Mouse (Mus musculus) yolk sac, embryonic 10.5 days (tissue): ENCODE data around the gene Lypd3.

Experiments
- DNase-seq: peaks from one replicate; pipeline ENCODE4 v3.0.0-alpha.2; 2017; ENCODE audit warnings: low spot score

Lypd3 gene

DNA sequence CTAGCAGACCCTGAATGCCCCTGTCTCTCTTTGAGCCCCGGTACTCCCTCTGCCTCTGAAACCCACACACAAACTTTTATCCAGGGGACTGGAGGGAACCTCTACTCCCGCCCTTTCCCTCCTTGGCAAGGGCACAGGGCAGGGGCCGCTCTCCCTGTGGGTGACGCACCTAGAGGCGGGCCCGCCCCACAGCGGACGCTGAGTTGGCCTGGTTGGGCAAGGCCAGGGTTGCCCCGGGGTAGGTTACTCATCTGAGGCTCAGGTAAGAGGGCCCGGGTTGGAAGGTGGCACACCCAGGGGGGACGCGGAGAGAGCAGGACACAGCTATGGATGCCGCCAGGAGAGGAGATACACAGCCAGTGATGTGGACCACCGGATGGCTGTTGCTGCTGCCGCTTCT is at the start of gene Lypd3:
Gene Lypd3 (plus strand): TSS at position 287 of the 400 bp plus-strand sequence.
- no peak for DNase-seq

DNA sequence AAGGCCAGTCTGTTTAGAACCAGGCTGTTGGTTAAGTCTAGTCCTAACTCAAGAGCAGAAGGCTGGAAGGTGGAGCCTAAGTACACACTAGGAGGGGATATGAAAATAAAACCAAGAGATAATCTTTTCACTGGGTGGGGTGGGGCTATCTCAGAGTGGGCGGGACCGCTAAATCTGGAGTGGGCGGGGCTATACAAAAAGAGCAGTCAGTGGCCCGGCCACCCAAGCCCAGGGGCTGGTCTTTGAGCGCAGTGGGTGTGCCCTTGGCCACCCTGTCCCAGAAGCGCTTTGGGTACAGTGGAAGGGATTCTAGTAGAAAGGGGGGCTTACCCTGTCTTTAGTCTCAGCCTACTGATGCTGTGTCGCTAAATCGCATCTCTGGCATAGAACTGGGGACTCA is 49.5 kb upstream of the Lypd3 start:
- no peak for DNase-seq

DNA sequence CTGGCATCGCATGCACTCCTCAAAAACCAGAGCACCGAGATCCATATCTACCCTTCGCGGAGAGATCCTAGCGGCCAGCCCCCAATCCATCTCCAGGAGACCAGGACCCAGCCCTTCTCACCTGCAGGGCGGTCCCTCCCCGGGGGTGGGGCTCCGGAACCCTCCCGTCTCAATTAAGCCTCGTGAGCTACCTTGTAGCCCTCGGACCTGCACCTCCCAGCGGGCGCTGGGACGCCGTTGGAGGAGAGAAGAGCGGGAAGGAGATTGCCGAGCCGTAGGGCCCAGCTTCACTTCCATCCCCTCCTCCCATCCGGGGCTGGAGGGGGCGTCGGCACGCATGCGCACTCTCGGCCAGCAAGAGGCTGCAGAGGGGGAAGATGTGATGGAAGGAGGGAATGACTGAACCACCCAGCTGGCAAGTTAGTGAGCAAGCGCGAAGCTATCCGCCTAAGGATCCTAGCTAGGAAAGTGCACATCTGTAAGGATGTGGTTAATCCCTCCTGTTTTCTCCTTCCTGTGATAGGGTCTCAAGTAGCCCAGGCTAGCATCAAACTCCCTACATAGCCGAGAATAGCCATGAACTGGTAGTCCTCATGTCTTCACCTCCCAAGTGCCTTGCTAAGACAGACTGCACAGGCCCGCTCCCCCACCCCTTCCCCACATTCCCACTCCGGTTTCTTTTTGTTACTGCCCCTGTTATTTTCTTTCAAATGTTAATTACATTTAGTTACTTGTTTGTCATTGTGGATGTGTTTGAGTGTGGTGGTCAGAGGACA is 48.8 kb upstream of the Lypd3 start, which contains the start of the genes Ethe1 and Zfp575:
Gene Ethe1 (plus strand): TSS at position 214 of the 776 bp plus-strand sequence.
Gene Zfp575 (minus strand): TSS at position 312 of the 776 bp plus-strand sequence.
- DNase-seq: no peak

DNA sequence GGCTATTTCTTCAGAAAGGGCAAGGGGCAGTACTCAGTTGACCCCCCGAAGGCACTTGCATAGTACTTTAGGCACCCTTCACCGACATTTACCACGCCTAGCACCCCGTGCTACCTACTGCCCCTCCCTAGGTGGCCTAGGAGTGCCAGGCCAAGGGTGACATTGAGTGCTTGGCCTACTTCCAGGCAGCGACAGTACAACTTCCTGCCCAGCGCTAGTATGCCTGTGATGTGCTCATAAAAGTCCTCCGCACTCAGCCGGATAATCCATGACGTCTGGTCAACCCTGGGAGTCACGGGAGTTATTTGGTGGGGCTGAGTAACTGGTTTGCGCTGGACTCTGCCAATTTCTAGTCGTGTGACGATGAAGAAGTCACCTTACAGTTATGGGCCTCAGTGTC is 48.0 kb upstream of the Lypd3 start:
- no peak for DNase-seq

DNA sequence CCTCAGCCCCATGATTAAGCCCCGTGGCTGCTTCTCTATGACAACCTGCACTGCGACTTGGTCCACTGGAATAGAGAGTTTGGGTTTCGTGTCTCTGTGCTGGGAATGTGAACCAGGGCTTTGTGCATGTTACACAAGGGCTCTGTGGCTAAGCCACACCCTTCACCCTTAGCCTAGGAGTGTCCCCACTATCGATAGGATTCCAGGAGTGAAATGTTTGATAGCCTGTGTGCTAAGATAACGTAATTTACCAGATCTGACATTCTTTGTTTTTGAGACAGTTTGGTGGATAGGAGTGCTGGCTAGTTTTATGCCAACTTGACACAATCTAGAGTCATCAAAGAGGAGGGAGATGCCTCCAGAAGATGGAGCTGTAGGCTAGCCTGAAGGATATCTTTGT is 44.6 kb upstream of the Lypd3 start:
- no peak for DNase-seq

DNA sequence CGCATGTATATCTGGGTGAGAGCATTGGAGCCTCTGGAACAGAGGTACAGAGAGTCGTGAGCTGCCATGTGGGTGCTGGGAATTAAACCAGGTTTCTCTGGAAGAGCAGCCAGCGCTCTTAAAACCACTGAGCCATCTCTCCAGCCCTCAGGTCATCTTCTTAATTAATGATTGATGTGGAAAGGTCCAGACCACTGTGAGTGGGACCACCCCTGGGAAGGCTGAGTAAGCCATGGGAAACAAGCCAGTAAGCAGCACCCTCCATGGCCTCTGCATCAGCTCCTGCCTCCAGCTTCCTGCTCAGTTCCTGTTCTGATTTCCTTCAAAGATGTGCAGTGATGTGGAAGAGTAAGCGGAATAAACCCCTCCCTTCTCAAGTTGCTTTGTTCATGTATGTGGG is 44.2 kb upstream of the Lypd3 start:
- DNase-seq: no peak

DNA sequence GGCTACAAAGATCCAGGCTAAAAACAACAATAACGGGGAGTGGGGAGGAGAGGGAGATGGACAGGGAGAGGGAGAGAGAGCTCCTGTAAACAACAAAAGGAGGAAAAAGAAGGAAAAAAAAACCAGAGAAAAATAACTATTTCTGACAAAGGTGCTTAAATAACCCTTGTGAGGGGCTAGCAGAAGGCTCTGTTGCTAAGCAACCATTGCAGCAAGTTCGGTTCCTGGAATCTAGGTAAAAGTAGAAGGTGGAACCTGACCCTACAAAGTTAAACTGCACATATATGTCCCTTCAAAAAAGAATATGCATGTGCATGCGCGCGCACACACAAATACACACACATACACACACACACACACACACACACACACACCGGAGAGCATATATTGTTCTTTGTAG is 43.6 kb upstream of the Lypd3 start:
- no peak for DNase-seq

DNA sequence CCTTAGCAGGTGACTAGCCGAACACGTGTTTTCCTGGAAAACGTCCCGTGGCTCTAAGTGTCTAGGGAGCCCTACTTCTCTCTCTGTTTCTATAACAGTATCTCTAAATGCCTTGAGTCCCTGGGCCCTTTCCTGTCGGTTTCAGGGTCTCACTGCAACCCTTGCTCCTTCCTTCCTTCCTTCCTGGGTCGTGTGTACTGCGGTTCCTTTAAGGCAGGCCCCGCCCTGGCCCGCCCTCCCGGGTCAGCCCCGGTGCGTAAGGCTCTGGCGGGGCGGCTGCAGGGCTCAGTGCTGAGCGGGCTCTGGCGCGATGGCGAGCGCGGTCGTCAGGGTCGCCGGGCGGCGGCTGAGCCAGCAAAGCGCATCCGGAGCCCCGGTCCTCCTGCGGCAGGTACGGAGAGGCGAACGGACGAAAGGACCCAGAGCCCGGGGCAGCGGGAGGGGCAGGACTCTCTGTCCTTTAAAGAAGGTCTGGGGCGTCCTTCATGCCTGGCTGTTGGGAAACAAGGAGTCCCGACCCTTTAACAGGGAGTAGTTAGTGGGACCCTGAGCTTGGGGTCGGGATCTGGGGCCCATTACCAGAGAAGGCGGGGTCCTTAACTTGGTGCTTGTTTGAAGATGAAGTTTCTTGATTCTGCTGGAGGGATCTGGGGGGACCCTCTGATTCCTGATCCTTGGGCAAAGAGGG is 42.6 kb upstream of the Lypd3 start:
- DNase-seq: peak; percentile 78

DNA sequence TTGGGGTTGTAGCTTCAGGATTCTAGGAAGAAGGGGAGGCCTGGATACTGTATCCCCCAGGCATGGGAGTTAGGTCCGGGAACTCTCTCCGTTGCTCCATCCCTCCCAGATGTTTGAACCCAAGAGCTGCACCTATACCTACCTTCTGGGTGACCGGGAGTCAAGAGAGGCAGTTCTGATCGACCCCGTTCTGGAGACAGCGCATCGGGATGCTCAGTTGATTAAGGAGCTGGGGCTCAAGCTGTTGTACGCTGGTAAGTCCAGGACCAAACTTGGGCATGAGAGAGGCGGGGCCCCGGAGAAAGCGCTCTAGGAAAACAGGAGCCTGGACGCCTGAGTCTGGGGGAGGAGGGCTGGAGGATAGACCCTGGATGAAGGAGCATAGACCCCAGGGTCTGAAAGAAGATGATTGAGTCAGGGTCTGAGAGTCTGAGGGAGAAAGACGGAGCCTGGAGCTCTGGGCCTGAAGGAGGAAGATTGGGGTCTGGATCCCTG is 42.0 kb upstream of the Lypd3 start:
- DNase-seq: no peak

DNA sequence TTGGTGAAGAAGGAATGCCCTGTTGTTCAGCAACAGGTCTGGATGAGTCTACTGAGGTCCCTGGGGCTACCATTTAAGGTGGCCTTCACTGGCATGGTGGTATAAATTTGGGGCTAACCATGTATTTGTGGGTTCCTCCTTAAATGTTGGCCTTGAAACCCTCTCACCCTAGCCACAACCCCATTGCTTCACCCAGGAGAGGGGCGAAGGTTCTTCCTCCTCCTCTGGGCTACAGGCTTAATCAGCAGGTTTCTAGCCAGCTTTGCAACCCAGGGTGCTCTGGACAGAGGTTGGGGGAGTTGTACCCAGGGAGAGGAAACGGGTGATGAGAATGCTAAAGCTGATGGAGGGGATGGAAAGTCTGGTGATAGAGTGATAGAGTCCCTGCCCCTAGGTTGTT is 40.9 kb upstream of the Lypd3 start:
- DNase-seq: no peak

DNA sequence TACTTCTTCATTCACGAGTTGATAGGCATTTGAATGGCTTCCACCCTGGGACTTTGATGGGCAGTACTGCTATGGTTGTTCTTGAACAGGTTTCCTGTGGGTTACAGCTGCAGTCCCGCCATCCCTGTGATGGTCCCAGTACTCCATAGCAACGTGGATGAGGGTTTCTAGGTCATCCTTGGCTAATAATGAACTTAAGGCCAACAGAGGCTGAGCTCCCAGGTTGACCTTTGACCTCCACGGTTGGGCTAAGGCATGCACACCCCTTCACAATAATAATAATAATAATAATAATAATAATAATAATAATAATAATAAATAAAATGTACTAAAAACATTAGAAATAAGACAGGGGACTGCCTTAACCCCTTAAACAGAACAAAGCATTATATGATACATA is 38.2 kb upstream of the Lypd3 start:
- no peak for DNase-seq

DNA sequence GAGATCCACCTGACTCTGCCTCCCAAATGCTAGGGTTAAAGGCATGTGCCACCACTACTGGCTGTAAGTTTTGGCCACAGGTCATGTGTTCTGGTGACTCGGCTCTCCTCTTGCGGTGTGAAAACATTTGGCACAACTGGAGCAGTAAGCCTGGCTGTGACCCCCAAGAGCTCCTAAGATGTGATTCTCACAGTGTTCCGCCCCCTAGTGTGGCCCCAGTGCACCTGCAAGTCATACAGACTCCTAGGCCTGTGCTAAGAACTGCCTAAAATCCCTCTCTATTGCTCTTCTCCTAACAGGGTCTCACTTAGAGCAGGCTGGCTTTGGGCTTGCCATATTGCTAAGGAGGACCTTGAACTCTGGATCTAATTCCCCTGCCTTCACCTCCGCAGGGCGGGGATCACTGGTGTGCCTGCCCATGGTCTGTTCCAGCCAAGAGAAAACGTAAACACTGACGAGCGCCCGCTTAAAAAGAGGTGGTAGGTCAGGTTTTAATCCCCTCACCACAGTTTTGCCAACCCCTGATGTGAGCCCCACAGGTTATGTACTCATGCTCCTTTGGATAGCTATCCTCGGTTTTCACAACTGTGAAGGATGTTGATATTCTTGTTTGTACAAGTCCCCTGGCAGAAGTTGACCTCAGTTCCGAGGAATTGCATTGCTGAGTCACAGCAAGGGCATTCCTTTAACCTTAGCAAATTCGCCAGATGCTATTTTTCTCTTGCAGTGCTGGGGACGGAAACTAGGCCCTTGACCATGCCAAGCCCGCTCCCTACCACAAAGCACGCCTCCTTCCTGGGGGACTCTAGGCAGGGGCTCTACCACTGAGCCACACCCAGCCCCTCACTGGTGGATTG is 36.9 kb upstream of the Lypd3 start:
- DNase-seq: peak; percentile 70

DNA sequence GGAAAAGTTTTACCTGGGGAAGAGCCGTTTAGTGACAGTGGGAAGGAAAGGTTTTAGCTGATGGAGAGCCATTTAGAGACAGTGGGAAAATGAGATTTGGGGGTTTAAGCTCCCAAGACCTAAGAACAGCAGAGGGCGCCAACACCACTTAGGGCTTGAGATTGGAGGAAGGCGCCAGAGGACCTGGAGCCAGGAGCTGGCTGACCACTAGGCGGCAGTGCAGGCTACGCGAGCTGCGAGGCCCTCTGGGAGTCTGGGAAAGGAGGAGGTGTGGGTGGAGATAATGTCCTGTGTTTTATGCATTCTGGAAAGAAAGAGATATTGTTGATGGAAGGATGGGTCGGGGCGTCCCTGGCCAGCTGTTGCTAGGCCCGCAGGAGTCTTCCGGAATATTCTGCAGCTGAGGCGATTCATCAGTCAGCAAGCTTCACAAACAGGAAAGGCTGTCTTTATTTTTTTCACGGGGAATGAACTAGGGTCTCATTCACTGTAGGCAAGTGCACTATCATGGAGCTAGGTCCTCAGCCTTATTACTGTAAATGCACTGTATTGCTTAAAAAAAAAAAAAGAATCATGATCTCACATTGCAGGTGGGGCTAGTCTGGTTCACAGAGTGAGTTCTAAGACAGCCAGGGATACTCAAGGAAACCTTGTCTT is 35.3 kb upstream of the Lypd3 start:
- DNase-seq: peak; percentile 86

DNA sequence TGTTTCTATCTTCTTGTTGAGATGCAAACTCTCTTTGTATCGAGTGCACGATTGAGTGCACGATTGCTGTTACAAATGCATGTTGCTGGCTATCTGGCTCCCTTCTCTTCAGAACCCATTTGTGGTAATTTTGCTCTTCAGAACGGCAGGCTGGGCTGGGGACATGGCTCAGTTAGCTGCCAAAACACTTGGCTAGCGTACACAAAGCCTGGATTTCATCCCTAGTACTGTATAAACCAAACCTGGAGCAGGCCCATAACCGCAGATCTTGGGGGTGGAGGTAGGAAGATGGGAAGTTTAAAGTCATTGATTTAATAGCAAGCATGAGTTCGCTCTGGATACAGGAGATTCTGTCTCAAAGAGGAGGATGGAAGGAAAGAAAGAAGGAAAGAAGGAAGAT is 30.8 kb upstream of the Lypd3 start:
- no peak for DNase-seq

DNA sequence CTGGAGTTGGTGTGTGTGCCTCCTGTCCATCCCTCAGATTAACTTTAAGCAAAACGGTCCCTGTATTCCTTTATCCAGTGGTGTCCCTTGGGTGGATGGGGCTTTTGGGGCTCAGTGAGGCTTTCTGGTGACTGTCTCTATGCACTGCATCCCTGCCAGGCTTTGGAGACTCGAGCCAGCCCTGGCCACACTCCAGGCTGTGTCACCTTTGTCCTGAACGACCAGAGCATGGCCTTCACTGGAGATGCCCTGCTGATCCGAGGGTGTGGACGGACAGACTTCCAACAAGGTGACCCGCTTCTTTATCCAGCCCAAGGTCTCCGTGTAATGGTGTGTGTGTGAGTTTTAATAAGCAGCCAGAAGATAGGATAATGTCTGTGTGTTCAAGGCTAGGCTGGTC is 30.3 kb upstream of the Lypd3 start:
- DNase-seq: no peak

DNA sequence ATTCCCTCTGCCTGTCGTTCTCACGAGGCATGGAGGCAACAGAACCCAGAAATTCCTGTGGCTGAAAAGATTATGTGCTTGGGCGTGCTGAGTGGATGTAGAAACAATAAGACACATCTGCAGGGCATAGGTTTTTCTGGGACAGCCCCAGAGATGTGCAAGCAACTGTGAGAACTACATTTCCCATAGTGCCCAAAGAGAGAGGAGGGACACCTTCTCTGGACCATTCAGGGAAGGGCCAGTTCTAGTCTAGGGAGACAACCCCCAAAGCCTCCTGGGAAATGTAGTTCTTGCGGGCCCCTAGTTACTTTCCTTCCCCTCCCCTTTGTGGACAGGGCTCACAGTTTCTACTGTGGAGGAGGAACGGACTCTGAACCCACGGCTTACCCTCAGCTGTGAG is 28.3 kb upstream of the Lypd3 start:
- DNase-seq: peak; percentile 71

DNA sequence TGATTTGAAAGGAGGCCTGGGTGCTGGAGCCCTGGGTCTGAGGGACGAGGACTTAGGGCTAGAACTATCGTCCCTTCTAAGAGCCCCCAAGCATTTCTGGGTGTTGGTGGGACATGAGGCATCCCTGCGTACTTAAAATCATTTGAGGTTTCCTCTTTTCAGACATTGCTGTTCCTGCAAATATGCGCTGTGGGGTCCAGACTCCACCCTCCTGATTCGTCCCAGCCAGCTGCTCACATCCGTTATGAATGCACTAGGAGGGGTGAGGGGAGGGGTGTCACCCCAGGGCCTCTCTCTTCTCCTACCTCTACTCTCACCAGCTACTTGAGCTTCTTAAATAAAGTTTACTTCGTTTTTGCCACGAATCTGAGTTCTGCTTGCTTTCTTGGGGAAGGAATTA is 27.8 kb upstream of the Lypd3 start:
- DNase-seq: no peak

DNA sequence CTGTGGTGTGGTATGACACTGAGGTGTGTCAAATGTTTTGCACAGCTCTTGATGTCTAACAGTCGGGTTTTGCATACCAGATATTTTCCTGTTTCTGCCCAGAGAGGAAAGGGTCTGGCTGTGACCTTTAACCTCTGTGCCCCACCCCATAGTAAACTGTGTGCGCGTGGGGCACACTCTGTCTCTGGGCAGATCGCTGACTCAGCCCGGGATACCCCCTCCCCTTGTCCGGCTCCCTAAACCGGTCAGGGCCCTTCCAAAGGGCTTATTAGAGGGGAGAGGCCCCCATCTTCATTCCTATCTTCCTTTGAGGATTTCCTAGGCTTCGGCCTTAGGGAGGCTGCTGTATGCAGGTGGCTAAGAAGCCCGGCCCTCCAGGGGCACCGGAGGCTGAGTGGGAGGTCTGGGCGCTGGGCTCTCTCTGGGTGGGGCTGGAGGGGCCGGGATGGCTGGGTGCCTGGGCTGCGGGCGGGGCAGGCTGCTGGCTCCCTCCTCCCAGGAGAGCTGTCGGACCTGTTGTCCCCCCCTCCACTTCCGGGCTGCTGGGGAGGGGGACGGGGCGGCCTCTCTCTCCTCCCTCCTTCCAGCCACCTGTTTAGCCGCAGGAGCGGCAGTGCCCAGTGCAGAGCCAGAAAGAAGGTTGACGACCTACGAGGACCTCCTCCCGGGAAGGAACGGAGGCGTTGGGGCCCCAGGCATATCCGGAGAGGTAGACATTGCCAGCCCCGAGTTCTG is 26.0 kb upstream of the Lypd3 start, which contains the start of gene Phldb3:
Gene Phldb3 (plus strand): TSS at position 620 of the 735 bp plus-strand sequence.
- peak; percentile 67 for DNase-seq

DNA sequence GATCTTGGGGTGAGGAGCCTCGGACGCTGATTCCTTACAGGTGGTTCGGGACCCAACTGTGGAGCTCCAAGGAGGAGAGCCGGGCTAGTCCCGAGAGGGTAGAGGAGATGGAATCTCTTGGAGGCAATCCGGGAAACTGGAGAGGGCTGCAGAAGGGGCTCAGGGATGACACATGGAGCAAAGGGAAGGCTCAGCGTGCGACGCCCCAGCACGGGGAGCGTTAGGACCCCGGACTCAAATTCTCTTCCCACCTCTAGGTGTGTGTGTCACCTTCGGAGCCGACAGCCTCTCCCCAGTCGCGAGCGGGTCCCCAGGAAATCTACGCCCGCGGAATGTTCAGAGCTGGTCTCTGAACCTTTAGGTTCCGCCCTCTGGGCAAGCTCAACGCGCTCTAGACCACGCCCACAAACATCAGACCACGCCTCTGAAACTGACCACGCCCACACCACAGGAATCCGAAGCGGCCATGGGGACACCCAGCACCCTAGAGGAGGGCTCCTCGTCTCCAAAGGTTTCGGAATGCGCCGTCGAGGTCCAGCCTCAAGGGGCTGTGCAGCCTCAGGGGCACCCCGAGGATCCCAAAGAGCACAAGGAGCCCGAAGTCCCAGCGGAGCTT is 25.4 kb upstream of the Lypd3 start:
- DNase-seq: peak; percentile 89

DNA sequence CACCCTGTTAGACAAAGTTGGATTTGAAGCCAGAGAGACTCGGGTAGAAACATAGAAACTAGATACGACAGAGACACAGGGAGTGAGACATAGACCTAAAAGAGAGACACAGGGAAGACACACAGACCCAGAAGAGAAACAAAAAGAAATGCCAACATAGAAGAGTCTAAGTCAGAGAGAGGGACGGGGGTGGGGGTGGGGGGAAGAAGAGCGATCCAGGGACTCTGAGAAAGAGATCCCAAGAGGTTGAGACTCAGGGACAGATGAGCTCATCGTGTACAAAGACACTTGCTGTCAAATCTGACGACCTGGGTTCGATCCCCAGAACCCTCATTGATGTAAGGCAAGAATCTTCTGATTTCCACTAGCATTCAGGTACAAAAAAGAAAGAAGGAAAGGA is 24.6 kb upstream of the Lypd3 start:
- no peak for DNase-seq
